Mouse (Mus musculus) gastrocnemius, adult 18-20 months (tissue): ENCODE results near the gene Nrap. TPM values are rescaled to one million over a fixed set of nuclear protein-coding genes. Genes with fewer than 3 reads are reported as not detected.
A peak's percentile ranks its signal among the peaks of the same experiment; 100 is the strongest.

Experiments
- DNase-seq: peaks from one replicate; pipeline ENCODE4 v3.0.0; 2021; ENCODE audit warnings: low spot score
- total RNA-seq, 2 experiments: library from RNA; stranded (reverse); gene quantifications; 2 replicates each; pipeline ENCODE4 v1.2.3; 2021

The Nrap gene
- total RNA-seq, 2 experiments from 2014 or later: 1,001 to 1,024 TPM

DNA sequence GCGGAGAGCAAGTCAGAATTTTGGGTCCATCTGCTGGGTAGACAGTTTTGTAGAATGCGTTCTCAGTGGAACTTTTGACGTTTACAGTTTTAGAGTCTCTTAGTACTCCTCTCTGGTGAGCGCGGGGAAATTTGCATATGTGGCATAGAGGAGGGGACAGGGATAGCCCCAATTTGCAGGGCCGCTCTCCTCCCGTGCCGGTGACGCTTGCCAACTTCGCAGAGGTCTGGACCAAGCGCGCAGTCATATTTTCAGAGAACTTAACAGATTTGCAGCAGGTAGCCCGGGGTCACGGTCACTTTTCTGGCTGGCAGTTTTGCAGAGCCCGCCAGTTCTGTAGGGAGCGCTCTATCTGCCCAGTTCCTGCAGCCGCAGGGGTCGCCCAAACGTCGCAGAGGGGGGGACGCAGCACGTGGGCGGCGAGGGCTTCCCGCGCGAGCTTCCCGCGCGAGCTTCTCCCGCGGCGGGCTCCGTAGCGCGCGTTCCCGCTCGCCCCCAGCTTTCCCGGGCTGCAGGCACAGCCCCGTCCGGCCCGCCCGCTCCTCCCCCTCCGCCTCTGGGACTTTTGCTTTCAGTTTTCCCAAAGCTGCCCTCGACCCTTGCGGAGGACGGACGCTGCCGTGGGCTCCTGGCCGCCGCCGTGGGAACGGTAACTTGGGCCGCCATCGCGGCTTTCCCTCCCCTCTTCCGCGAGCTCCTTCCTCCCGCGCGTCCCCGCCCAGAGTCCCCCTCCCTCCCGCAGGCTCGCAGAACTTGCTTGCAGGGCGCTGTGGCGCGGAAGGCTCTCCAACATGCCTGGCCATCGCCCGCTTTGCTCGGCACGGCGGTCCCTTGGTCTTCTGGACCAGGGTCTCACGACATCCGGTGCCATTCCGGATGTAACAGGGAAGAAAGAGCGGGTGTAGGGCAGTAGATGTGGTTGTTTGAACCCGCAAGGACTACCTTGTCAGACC is 7.1 kb upstream of the Nrap start, which contains the start of gene Casp7:
Gene Casp7, plus strand, starts transcription at position 461 of the 953 bp plus-strand sequence.
- peak; percentile 57 for DNase-seq

DNA sequence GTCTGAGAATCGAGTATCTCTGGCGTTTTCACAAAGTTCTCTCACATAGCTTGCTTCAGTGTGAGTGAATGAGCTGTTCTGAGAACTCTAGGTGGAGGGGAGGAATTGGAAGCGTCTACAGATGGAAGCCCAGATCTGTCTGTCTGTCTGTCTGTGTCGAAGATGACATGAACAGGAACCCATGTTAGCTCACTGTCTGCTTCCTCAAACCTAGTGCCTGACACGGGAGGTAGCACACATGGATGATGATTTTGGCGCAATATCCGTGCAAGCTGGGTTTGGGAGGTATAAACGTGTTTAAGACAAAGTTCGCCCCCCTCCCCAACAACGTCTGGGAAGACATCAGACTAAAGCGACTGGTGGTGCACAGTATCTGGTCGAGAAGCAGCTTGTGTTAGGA is 6.4 kb upstream of the Nrap start:
- no peak for DNase-seq

DNA sequence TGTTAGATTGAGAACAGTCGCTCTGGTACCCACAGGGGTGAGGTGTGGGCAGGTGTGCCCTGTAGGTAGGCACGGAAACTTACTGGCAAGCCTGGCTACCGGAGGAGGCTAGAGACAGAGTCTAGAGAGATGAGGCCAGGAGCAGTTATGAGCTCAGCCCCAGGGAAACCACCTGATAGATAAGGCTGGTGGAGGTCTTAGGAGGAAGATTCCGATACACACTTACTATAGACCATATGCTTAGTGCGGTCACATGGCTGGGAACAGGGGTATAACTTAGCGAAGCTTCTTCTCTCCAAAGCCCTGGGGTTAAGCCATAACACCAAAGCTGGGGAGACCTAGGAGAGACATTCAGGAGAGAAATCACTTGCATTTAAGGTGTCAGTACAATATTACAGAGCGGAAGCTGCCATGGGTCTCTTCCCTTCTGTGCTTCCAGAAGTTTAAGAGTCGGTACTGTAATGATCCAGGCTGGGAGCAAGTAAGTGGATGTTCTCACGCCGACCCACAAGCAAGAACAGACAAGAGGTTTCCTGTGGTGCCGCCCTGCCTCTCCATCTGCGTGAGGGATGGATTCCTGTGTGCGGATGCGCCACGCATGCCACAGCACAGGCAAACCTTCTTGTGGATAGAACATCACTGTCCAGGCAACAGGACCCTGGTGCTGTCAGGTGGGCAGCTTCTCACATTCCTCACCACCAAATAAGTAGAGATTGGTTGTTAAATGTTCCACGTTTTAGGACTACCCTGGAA is 5.5 kb upstream of the Nrap start:
- no peak for DNase-seq

DNA sequence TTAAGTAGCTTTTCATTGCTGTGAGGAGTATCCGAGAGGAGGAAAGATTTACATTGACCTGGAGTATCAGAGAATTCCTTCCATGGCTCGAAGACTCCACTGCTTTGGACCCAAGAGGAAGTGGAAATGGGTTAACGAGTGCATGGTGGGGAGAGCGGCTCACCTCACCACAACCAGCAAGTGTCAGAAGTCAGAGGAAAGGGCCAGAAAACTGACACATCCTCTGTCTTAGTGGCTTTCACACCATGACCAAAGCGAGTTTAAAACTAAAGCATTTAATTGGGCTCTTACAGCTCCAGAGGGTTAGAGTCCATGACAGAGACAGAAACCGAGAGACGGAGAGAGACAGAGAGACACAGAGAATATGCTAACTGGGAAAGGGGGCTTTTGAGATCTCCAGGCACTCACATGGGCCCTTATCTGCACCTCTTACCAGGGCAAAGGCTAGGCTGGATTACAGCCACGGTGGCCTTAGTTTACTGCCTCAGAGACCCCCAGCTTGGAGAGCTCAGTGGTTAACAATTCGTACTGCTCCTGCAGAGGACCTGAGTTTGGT is 3.6 kb upstream of the Nrap start:
- DNase-seq: no peak

DNA sequence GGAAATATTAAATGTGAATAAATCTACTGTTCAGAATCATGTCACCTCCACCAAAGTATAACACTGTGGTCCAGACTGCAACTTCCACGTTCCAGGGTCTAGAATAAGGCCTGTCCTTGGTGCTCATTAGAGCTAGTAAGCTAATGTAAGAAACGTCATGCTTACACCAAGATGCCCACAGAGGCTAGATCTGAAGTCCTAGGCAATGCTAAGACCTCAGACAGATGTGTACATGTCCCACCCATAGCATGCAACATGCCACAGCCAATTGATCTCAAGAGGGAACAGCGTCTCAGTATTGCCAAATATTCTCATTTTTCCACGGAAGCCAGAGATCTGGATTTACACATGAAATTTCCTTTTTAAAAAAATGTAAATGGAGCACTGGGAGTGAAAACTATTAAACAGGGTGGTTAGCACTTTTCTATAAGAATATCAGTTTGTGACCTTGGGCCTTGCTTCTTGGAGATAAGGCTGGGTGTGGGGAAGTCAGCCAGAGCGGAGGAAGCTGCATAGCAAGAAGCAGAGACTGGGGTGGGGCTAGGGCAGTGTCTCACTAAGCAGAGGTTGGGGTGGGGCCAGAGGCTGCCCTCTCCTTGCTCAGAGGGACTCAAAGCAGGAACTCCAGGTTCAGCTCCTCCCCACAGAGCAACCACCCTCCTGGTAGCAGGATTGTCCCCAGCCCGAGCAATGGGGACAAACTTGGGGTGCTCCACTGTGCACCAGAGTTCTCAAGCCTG is 1.6 kb upstream of the Nrap start:
- no peak for DNase-seq

DNA sequence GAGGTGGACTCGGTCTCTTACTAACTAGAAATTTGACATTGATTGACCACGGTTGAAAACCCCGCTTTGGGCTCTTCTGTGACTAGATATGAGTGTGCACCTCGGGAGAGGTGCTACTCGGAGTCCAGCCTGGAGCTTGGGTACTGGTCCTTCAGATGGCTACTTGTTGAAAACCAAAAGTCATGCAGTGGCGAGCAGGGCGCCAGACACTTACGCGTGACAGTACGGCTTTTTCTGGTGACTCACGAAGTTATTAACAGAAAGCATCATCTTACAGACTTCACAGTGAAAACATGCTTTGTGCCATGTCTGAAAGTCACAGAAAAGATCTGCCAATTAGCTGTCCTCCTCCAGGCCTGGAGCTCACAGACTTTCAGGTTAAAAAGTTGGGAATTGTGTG is 661 bp downstream of the Nrap start:
- peak; percentile 81 for DNase-seq

DNA sequence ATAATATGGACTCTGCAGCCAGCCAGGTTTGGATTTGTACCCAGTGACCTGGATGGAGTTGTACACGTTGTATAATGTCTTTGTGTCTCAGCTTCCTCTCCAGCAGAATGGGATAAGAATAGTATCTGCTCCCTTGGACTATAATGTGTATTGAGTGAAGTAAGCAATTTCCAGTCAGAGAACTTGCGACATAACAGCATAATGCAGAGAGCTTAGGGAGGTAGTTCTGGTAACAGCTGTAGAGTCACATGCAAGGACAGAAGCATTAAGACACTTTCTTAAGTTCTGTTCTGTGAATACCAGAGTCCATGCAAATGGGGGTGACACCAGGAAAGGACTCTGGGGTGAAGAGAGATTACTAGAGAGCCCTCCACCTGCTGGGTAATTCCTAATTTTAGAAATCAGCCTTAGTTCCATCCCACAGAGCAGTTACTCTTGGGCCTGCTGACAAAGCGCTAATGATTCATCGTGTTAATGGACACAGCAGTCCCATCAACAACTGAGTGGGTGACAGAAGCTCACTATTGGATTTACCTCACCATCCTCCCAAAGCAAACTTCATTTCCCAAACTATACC is 2.0 kb downstream of the Nrap start:
- DNase-seq: peak; percentile 43

DNA sequence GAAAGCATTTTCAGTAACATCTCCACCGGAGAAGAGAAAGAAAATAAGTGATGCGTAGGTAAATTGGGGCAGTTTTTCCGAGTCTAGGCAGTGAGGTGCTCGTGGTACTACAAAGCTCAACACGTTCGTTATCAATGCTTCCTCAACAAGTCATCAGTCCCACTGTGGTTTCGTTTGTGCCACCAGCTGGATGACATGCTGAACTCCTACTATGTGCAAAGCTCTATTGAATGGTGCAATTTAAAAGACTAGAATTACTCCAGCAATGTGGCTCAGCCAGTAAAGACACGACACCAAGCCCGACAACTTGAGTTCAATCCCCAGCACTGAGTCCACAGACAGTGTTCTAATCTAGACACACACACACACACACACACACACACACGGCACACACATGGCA is 3.7 kb downstream of the Nrap start:
- DNase-seq: no peak

DNA sequence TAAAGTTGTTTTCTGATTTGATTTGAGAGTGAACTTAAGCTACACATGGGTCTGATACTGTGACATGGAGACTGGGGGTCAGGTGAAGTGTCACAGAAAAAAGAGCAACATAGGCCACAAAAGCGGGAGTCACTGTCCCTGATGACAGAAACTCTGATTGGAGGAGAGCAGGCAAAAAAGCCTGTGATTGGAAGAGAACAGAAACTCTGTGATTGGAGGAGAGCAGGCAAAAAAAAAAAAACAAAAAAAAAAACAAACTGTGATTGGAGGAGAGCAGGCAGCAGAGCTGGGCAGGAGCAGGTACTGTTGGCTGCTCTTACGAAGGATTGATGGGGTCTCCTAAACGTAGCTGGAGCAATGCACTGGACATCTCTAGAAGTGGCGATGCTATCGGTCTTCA is 4.3 kb downstream of the Nrap start:
- no peak for DNase-seq

DNA sequence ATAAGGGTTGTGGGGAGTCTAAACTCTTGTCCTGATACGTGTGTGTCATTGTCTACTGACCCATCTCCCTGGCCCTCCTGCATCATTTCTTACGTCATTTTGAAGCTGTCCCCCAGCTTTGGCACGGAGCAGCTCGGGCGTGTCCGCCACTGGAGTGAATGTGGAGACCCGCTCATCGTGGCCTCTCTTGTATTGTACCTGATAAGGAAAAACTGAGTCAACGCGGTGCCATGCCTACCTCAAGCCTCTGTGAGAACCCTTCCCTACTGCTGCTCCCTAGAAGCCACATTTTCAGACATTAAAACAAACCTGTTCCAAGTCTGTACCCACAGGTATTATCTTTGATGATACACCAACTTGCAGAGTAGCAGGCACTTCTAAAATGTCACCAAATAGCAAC is 8.4 kb downstream of the Nrap start:
- DNase-seq: no peak

DNA sequence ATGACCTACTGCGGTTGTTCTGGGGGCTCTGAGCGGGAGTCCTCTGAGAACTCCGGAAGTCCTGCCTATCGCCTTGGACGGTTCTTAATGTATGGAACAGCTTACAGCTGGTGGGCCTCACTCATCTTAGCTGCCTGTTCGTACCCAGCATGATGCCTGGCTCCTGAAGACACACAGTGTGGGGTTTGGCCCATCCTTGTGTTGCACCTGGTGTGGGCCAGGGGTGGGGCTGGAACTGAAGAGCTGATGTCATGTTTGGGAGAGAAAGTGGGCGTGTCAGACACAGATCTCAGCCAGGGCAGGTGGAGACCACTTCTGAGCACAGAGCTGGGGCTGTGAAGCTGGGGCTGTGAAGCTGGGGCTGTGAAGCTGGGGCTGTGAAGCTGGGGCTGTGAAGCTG is 9.5 kb downstream of the Nrap start:
- DNase-seq: no peak

DNA sequence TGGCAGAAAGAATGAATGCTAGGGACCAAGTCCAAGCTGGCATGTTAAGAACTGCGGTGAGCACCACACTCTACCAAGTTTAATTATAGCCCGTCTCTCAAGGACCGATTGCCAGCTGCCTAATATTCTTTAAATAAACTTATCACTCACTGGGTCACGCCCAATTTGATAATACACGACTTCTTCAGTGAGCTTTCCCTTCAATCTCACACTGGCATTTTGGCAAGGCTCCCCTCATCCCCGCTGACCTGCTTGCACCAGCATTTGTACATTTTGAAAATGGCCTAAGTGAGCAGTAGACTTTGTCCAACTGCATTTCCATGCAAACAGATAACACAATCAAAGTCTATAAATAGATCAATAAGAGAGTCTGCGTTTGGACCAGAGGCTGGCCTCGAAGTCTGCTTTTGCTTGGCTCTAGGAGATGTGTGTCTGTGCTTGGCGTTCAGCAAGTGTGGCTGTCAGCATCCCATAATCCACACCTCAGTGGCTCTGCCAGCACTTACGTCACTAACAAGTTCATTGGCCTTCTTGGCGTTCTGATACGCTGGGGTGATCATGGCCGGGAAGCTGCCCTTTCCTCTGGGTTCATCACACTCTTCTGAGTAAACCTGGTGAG is 11.2 kb downstream of the Nrap start:
- DNase-seq: peak; percentile 65

DNA sequence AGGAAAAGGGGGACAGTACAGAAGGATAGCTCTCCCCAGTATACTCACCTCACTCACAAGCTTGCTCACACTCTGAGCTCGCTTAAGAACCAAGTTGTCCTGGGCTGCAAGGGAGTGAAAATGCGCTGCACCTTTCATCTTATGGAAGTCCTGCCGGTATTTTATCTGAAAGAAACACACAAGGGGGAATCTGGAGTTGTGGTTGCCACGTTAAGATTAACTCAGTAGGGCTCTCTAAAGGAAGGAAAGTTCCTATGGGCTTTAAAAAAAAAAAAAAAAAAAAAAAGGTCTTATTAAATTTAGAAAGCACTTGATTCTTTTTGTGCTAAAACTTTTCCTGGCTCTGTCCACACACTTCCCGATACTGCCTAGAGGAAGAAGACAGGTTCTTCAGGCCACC is 11.8 kb downstream of the Nrap start:
- no peak for DNase-seq

DNA sequence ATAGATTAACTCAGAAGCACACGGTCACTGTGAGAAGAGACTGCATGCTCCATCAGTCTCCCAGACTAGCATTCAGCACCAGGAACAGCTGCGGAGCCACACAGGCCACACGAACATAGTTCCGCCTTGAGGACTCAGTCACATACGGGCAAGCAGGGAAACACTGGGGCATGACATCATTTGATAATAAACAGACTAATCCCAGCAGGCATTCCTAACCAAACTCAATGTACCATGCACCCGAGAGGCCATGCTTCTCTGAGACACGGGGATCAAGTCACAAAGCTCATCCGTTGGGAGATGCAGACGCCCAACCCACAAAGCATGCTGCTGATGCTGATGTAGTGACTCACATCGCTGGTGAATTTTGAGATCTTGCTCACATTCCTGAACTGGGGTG is 15.8 kb downstream of the Nrap start:
- no peak for DNase-seq

DNA sequence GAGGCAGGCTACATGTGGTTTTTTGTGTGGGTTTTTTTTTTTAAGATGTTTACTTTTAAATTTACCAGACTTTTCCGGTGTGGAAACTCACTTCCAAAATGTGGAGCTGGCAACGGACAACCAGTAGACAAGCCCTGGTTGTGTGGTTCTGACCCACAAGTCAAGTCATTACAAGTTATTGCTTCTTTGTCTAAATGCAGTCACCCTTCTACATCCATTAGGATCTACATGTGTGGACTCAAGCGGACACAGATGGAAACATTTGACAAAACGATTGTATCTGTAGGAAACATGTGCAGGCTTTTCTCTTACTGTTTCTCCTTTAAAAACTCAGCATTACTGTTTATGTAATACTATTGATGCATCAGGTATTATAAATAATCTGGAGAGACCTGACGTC is 16.6 kb downstream of the Nrap start:
- no peak for DNase-seq

DNA sequence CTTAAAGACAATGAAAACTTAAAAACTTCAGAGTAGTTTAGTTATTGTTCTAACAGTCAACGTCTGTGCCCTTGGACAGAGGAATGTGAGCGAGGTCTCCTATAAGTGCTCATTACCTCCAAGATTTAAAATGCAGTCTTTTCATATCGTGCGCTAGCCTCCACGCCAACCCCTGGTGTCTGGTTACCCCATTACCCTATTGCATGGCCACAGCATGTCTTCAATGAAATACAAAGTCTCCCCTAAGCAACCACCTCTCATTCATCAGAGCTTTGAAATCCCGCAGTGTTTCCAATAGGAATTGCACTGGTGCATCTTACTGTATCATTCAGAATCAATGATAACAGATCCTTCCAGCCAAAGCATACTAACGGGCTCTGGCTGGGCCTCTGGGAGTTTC is 17.6 kb downstream of the Nrap start:
- no peak for DNase-seq

DNA sequence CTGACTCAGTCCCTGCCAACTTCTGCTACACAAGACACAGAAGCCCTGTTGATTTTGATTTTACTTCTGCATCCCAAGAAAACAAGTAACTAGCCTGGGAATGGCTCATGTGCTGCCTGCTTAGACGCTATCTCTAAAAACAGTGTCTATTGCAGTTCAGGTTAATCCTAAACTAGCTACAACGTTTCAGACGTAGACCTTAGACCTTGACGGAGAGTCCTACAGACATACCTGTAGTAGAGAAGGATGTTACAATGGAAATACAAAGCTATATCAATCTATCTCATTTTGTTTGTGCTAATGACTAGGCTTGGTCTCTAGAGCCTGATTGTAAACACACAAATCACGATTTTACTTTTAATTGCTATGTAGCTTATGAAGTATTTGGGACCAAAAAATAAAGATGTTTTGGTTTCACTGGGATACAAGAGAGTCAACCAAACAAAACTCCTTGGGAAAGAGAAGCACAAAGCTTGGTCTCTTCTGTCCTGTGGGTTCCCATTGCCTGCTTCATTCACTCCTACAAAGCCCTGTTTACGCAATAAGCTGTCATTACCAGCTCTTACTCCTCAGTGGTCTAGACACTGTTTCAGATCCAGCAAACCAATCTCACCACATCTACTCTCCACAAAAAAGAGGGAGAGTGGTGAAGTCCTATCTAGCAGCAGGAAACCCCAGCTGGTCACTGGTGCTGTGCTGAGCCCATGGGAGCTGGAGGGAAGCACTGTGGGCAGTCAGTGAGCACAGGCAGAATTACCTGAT is 19.3 kb downstream of the Nrap start:
- DNase-seq: no peak

DNA sequence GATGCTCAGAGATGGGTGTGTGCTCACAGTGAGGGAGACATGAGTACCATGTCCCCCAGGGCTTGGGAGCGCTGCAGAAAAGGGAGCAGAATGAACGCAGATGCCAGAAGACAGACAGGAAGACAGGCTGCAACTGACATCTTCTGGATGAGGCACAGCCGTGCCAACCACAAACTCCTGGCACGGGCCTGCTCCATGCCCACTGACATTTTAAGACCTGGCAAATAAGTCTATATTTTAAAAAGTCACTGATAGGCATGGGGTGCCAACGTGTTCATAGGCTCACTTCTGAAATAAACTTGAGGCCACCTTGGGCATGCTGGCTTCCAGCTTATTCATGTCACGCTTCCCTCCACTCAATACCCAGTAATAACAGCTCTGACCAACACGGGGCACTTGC is 20.9 kb downstream of the Nrap start:
- DNase-seq: no peak

DNA sequence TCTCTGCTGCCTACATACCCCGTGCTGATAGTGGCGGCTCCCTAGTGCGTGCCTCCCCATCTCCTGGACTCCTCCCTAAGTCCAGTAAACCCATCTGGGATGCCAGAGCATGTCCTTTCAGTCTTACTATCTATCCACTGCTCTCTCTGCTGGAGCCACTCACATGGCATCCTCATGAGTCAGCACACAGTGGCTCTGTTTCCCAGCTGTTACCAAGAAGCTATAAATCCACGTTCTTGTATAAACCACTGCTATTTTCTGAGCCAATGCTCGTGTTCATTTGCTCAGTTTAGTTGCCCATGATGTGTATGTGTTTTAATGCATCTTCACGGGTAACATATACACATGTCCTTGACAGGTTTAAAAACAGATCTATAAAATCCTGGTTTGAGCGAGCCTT is 22.1 kb downstream of the Nrap start:
- no peak for DNase-seq

DNA sequence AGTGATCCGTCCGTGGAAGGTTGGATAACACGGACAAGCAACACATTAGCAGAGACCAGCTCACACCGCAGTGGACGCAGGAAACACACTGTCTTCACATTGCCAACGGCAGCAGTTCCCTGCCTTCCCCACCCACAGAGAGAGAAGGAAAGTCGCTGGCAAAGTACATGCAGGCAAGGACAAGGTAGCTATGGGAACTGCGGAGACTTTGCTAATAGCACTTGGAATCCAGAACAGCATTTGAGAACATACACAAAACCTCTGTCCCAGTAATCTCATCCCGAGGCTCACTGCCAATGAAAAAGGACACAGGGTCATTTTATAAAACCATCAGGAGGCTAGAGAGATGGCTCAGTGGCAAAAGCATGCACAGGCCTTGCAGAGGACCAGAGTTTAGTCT is 23.2 kb downstream of the Nrap start:
- DNase-seq: peak; percentile 53
